Mouse (Mus musculus) MN1 (cell line): Measurements from ENCODE around the gene Fxyd7.

Source experiments
- DNase-seq: peaks from one replicate; pipeline ENCODE4 v3.0.0-alpha.2; 2016; ENCODE audit warnings: low spot score

Gene Fxyd7

DNA sequence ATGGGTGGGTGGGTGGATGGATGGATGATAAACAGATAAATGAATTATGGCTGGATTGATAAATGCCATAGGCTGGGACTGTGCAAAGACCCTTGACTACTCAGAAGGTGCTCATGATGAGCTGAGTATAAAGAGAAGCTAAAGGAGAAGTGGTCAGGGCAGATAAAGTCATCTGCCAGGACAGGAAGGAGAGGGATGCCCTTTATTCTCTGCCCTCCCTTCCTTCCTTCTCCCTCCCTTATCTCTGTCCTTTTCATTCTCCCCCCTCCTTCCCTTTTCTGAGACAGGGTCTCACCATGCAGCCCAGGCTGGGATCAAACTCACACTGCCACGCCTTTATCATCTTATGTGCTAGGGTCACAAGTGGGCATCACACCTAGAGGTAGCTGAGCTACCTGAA, 43.5 kb downstream of the Fxyd7 start:
- no peak for DNase-seq

GRCm38 (mm10) chr7:31002650-31003049, 48.6 kb downstream of the Fxyd7 start:
- no peak for DNase-seq

DNA sequence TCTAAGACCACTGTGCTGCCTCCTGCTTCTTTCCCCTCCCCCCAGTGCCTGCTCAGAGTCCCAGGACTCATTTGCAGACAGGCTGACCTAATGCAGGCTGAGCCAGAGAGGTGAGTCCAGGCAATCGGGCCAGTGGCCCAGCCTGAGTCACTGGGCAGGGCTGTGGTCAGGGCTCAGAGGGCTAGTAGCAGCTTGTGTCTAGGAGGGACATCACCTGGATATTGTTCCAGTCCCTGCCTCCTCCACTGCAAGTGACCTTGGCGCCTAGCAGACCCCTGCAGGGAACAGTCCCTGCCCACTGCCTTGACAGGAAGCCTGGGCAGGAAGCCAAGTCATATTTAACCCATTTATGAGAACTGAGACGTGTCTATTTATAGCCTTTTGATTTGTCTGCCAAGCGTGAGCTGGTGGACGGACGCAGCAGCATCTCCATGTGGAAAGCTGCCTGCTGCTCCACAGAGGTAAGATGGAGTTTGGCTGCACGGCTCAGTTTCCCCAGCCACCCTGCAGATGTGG, 50.7 kb downstream of the Fxyd7 start:
- peak; percentile 63 for DNase-seq

DNA sequence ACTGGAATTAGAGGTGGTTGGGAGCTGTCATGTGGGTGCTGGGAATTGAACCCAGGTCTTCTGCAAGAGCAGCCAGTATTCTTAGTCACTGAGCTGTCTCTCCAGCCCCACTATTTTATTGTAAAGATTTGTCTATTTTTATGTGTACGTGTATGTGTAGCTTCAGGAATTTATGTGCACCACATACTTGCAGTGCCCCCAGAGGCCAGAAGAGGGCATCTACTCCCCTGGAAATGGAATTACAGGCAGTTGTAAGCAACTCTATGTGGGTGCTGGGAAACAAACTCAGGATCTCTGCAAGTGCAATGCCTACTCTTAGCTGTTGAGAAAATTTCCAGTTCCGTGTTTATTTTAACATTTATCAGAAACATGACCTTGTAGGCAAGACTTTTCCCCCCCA, 54.8 kb downstream of the Fxyd7 start:
- no peak for DNase-seq

DNA sequence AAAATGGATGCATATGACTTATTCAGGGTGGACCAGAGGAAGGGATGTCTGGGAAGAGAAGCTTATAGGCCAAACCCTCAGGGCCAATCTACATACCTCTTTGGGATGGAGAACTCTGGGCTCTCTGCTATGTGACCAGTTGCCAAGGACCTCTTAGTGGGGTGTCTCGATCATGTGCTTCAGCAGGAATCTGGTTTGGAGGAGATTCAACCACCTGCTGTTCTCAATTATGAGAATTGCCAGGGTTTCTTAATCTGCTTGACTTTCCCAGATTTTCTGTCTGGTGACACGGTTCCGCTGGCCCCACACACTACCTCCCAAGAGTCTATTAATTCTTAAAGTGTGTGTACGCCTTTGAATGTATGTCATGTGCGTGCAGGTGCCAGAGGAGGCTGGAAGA, 57.3 kb downstream of the Fxyd7 start:
- DNase-seq: no peak
